Mouse (Mus musculus): ENCODE results near the gene Ccdc142. TPM values are rescaled to one million over a fixed set of nuclear protein-coding genes. Genes with fewer than 3 reads are reported as not detected.

The Ccdc142 gene
- polyA plus RNA-seq, 1 experiment: 7.5 TPM

GRCm38 (mm10) chr6:83122961-83123360, 21.6 kb downstream of the Ccdc142 start:
- Histone ChIP-seq H3K36me3 (ENCODE audit: control insufficient read depth, insufficient read depth, low read length) (peaks cover 2% of the 10 kb centered on the region), H3K4me3 (ENCODE audit: low read depth, low read length) (no peak overlapping the region), H3K27ac (ENCODE audit: insufficient read depth, low read depth, low read length) (no peak overlapping the region), H3K4me1 (ENCODE audit: control insufficient read depth, insufficient read depth, insufficient read length, low read length) (peaks cover 15% of the 10 kb centered on the region), H3K27me3 (ENCODE audit: control insufficient read depth, insufficient read depth, low read length) (no peaks in the 10 kb centered on the region)
- 88% methylated on average over 5 of the region's 5 CpGs for WGBS
- TF ChIP-seq CTCF (IDR thresholded peaks at IDR 0.05; ENCODE audit: extremely low read depth, insufficient read length, insufficient replicate concordance, low read depth, low read length) (no peak), POLR2A (IDR thresholded peaks at IDR 0.05; ENCODE audit: low read depth, low read length) (no peak)

GRCm38 (mm10) chr6:83124851-83125312, 23.5 kb downstream of the Ccdc142 start:
- no peaks in the 10 kb centered on the region for H3K36me3 ChIP-seq (ENCODE audit: control insufficient read depth, insufficient read depth, low read length)
- H3K4me1 ChIP-seq (ENCODE audit: control insufficient read depth, insufficient read depth, insufficient read length, low read length): peaks cover 13% of the 10 kb centered on the region
- TF ChIP-seq CTCF (IDR thresholded peaks at IDR 0.05; ENCODE audit: extremely low read depth, insufficient read length, insufficient replicate concordance, low read depth, low read length) (no peak), POLR2A (IDR thresholded peaks at IDR 0.05; ENCODE audit: low read depth, low read length) (peak; percentile 83)
- under 1% methylated on average over 30 of the region's 30 CpGs for WGBS
- H3K4me3 ChIP-seq (ENCODE audit: low read depth, low read length): peak overlapping the region; percentile 74
- peak overlapping the region; percentile 17; the same call in 1 of the 2 replicates for H3K27ac ChIP-seq (ENCODE audit: insufficient read depth, low read depth, low read length)
- no peaks in the 10 kb centered on the region for H3K27me3 ChIP-seq (ENCODE audit: control insufficient read depth, insufficient read depth, low read length)

- H3K4me1 ChIP-seq (ENCODE audit: control insufficient read depth, insufficient read depth, insufficient read length, low read length): peaks cover 9% of the 10 kb centered on the region
- TF ChIP-seq POLR2A (IDR thresholded peaks at IDR 0.05; ENCODE audit: low read depth, low read length) (no peak), CTCF (IDR thresholded peaks at IDR 0.05; ENCODE audit: extremely low read depth, insufficient read length, insufficient replicate concordance, low read depth, low read length) (no peak)
- H3K36me3 ChIP-seq (ENCODE audit: control insufficient read depth, insufficient read depth, low read length): no peaks in the 10 kb centered on the region
- 37% methylated on average over 5 of the region's 5 CpGs for WGBS
- H3K4me3 ChIP-seq (ENCODE audit: low read depth, low read length): peak within 1 kb of the TSS; percentile 74
- H3K27ac ChIP-seq (ENCODE audit: insufficient read depth, low read depth, low read length): peak within 1 kb of the TSS; percentile 17; the same call in 1 of the 2 replicates
- no peaks in the 10 kb centered on the region for H3K27me3 ChIP-seq (ENCODE audit: control insufficient read depth, insufficient read depth, low read length)
Measured at GRCm38 (mm10) chr6:83125331-83125730, 23.9 kb downstream of the Ccdc142 start, which contains the start of gene Ino80b. Gene Ino80b (minus strand): TSS chr6:83125431.

DNA sequence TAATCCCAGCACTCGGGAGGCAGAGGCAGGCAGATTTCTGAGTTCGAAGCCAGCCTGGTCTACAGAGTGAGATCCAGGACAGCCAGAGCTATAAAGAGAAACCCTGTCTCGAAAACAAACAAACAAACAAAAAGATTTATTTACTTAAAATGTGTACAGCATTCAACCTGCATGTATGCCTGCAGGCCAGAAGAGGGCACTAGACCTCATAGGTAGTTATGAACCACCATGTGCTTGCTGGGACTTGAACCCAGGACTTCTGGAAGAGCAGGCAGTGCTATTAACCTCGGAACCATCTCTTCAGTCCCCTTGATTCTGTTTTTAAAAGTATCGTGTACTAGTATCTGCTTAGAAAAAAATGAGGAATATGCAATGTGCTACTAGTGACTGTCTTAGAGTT, 26.0 kb downstream of the Ccdc142 start:
- 93% methylated on average over 5 of the region's 5 CpGs for whole genome bisulfite sequencing
- TF ChIP-seq CTCF (IDR thresholded peaks at IDR 0.05; ENCODE audit: extremely low read depth, insufficient read length, insufficient replicate concordance, low read depth, low read length) (no peak), POLR2A (IDR thresholded peaks at IDR 0.05; ENCODE audit: low read depth, low read length) (no peak)

DNA sequence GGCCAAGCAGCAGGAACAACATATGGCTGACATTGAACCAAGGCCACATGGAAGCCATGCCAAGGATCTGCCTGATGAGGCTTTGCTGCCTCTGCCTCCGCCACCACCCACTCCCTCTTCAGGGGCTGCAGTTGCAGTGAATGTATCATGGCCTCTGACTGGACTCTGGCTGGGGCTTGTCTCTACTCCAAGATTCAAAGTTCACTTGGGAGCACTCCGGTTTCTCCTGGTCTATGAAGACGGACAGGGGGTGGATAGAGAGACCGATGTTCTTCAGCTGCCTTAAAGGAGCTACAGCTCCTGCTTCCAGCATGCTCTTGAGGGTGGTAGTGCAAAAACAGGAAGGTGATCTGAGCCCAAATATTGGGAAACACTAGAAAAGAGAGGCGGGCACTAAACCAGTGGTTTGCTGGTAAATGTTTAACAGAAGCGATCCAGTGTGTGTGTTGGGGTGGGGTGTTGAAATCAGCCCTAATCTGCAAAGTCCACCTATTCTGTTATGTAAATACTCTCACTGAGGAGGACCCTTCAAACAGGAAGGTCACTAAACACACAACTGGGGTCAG, 30.2 kb downstream of the Ccdc142 start:
- TF ChIP-seq CTCF (IDR thresholded peaks at IDR 0.05; ENCODE audit: extremely low read depth, insufficient read length, insufficient replicate concordance, low read depth, low read length) (no peak), POLR2A (IDR thresholded peaks at IDR 0.05; ENCODE audit: low read depth, low read length) (no peak)
- H3K4me3 ChIP-seq (ENCODE audit: low read depth, low read length): no peak overlapping the region
- H3K27me3 ChIP-seq (ENCODE audit: control insufficient read depth, insufficient read depth, low read length): no peaks in the 10 kb centered on the region
- H3K4me1 ChIP-seq (ENCODE audit: control insufficient read depth, insufficient read depth, insufficient read length, low read length): peaks cover 21% of the 10 kb centered on the region
- H3K36me3 ChIP-seq (ENCODE audit: control insufficient read depth, insufficient read depth, low read length): no peaks in the 10 kb centered on the region
- 12% methylated on average over 6 of the region's 6 CpGs for WGBS
- H3K27ac ChIP-seq (ENCODE audit: insufficient read depth, low read depth, low read length): peak overlapping the region; percentile 97

More for the DNA sequence above, 26.0 kb downstream of the Ccdc142 start:
- Histone ChIP-seq H3K27me3 (ENCODE audit: control insufficient read depth, insufficient read depth, low read length) (no peaks in the 10 kb centered on the region), H3K36me3 (ENCODE audit: control insufficient read depth, insufficient read depth, low read length) (no peaks in the 10 kb centered on the region), H3K27ac (ENCODE audit: insufficient read depth, low read depth, low read length) (no peak overlapping the region), H3K4me3 (ENCODE audit: low read depth, low read length) (no peak overlapping the region), H3K4me1 (ENCODE audit: control insufficient read depth, insufficient read depth, insufficient read length, low read length) (peaks cover 12% of the 10 kb centered on the region; the same call in 1 of the 2 replicates)

DNA sequence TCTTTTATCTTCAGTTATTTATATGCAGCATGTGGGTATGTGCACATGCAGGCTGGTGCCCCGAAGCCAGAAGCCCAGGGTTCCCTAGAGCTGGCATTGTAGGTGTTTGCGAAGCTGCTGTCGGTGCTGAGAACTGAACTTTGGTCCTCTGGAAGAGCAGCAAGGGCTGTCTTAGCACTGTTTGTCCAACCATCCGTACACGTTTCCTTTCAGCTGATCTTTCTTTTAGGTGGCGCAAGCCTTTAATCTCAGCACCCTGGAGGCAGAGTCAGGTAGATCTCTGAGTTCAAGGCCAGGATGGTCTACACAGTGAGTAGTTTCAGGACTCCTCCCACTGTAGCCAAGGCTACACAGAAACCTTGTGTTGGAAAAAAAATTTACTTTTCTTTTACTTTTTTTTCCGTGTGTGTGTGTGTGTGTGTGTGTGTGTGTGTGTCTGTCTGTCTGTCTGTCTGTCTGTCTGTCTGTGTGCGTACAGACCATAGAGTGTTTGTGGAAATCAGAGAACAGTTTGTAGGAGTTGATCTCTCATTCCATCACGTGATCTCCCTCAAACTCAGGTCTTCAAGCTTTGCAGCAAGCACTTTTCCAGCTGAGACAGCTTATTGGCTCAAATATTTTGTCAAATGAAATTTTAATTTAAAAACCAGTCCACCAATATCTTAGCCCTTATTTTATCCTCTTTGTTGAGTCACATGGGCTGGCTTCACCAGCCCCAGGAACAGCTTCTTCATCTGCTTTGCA, 30.9 kb downstream of the Ccdc142 start:
- Histone ChIP-seq H3K27ac (ENCODE audit: insufficient read depth, low read depth, low read length) (peak overlapping the region; percentile 97), H3K4me3 (ENCODE audit: low read depth, low read length) (no peak overlapping the region), H3K4me1 (ENCODE audit: control insufficient read depth, insufficient read depth, insufficient read length, low read length) (peaks cover 21% of the 10 kb centered on the region), H3K27me3 (ENCODE audit: control insufficient read depth, insufficient read depth, low read length) (no peaks in the 10 kb centered on the region), H3K36me3 (ENCODE audit: control insufficient read depth, insufficient read depth, low read length) (no peaks in the 10 kb centered on the region)
- 42% methylated on average over 9 of the region's 9 CpGs for WGBS
- TF ChIP-seq CTCF (IDR thresholded peaks at IDR 0.05; ENCODE audit: extremely low read depth, insufficient read length, insufficient replicate concordance, low read depth, low read length) (no peak), POLR2A (IDR thresholded peaks at IDR 0.05; ENCODE audit: low read depth, low read length) (no peak)

GRCm38 (mm10) chr6:83134226-83134625, 32.8 kb downstream of the Ccdc142 start:
- Histone ChIP-seq H3K4me1 (ENCODE audit: control insufficient read depth, insufficient read depth, insufficient read length, low read length) (peaks cover 27% of the 10 kb centered on the region), H3K36me3 (ENCODE audit: control insufficient read depth, insufficient read depth, low read length) (peaks cover 2% of the 10 kb centered on the region; the same call in 1 of the 2 replicates), H3K27me3 (ENCODE audit: control insufficient read depth, insufficient read depth, low read length) (no peaks in the 10 kb centered on the region), H3K27ac (ENCODE audit: insufficient read depth, low read depth, low read length) (peak overlapping the region; percentile 93), H3K4me3 (ENCODE audit: low read depth, low read length) (no peak overlapping the region)
- TF ChIP-seq POLR2A (IDR thresholded peaks at IDR 0.05; ENCODE audit: low read depth, low read length) (no peak), CTCF (IDR thresholded peaks at IDR 0.05; ENCODE audit: extremely low read depth, insufficient read length, insufficient replicate concordance, low read depth, low read length) (no peak)
- WGBS: 39% methylated on average over 3 of the region's 3 CpGs

Measured in small intestine, adult 2 months (tissue).